Mouse (Mus musculus): Measurements from ENCODE around the gene Asb6. TPM values are rescaled to one million over a fixed set of nuclear protein-coding genes. Genes with fewer than 3 reads are reported as not detected.

The Asb6 gene
- total RNA-seq, 1 experiment from 2014 or later = 23.0 TPM

- ATAC-seq (ENCODE audit: extremely low read depth, insufficient number of reproducible peaks, low FRiP score, poor library complexity, severe bottlenecking) = no peak
Measured at GRCm38 (mm10) chr2:30773313-30774005, 56.7 kb downstream of the Asb6 start.

Other genes starting within 250 kb of the Asb6 start
- gene Cstad, start 235.3 kb downstream of the Asb6 start, total RNA-seq (2017) = 0.58 and 0.98 TPM in 2 replicates
- gene 1700001O22Rik, start 26.7 kb downstream of the Asb6 start, total RNA-seq (2017) = not detected in 2 replicates
- gene Ntmt1, start 22.5 kb downstream of the Asb6 start, total RNA-seq (2017) = 13.3 and 15.0 TPM in 2 replicates
- 0.37 TPM in 1 of 2 replicates, not detected in the other for gene Prrx2, start 4.6 kb upstream of the Asb6 start, total RNA-seq (2017)
- not detected in 2 replicates for gene Ptges, start 99.5 kb upstream of the Asb6 start, total RNA-seq (2017)
- 30.9 and 38.5 TPM in 2 replicates for gene Tor1b, start 122.6 kb upstream of the Asb6 start, total RNA-seq (2017)
- gene Tor1a, start 137.6 kb upstream of the Asb6 start, total RNA-seq (2017) = 64.5 and 65.3 TPM in 2 replicates
- 118 and 128 TPM in 2 replicates for gene BC005624, start 151.9 kb upstream of the Asb6 start, total RNA-seq (2017)
- gene Usp20, start 151.9 kb upstream of the Asb6 start, total RNA-seq (2017) = 8.7 and 9.8 TPM in 2 replicates